Mouse (Mus musculus) megakaryocyte, adult 5-6 weeks (primary cell): ENCODE measurements at regions not wholly inside any gene's neighbourhood (a gene's known extent, or its start where the extent isn't known, plus 50 kb on each side); places are given as distances from the start of the nearest gene placed in this dataset.

Source experiments
- ATAC-seq: 2 replicates; pipeline ENCODE4 v1.8.0; 2016; ENCODE audit warnings: mild to moderate bottlenecking, inconsistent platforms; ENCODE audit not compliant: poor library complexity, severe bottlenecking

DNA sequence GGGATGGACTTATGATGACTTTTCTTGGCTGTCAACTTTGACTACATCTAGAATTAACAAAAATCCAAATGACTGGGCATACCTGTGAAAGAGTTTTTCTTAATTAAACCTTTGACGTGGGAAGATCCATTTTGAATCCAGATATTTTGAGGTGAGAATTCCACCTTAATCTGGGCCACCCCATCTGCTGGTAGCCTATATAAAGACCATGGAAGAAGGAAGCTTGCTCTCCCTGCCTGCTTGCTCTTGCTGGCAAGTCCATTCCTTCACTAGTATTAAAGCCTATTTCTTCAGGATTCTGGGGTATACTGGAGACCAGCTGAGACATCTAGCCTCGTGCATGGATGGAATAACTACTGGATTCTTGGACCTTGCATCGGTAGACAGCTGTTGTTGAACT, 80.9 kb upstream of the Fndc3a start:
- ATAC-seq: no peak

GRCm38 (mm10) chr14:72786929-72787328, 77.1 kb upstream of the Fndc3a start:
- no peak for ATAC-seq

DNA sequence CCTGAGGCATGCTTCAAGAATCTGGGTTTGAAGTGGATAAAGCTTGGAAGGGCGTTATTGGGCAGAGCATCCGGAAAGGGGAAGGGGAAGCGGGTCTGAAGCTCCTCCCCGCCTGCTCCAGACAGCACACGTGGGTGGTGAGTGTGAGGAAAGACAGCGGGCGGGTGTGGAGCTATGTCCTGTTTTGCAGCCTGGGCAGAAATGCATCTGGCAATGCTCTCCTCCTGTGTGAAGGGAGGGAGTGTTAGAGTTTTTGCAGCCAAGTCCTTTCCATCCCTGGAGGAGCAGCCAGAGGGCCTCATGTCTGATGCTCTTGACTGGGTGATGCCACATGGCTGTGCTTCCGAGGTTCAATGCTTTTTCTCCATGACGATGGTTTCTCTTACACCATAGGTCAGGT, 73.4 kb upstream of the Fndc3a start:
- ATAC-seq: peak; percentile 99

DNA sequence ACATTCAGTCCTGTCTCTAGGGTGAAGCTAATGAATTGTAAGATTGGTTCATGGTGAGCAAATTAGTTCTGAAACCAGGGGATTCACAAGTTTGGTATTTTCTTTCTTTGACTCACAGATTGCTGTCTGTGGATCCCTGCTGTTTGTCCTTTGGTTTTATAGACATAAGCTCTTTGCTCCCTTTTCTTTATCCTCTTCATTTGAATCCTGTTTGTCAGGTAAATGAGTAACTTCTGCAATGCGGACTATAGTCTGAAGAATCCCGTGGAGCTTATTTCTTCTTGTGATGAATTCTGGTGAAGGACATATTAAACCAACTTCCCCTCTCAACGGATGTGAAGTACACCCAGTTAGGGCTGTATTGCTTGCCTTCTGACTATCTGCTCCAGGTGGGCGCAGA, 69.6 kb upstream of the Fndc3a start:
- no peak for ATAC-seq

DNA sequence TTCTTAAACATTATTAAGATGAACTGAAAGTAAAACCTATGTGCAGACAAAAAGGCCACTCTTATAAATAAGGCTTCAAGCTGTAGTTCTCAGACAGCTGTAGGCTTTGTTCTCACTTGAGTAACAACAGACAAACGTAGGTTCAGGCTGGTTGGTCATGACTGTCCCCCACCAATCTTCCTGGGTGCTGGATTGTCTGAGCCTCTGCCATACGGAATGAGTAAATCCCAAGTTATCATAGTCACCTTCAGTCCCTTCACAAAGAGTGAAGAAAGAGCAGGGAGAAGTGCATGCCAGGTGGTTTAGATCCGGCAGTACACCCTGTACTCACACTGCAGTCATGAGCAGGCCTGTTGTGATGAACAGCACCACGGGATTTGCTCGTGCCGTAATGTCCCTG, 69.0 kb upstream of the Fndc3a start:
- no peak for ATAC-seq

DNA sequence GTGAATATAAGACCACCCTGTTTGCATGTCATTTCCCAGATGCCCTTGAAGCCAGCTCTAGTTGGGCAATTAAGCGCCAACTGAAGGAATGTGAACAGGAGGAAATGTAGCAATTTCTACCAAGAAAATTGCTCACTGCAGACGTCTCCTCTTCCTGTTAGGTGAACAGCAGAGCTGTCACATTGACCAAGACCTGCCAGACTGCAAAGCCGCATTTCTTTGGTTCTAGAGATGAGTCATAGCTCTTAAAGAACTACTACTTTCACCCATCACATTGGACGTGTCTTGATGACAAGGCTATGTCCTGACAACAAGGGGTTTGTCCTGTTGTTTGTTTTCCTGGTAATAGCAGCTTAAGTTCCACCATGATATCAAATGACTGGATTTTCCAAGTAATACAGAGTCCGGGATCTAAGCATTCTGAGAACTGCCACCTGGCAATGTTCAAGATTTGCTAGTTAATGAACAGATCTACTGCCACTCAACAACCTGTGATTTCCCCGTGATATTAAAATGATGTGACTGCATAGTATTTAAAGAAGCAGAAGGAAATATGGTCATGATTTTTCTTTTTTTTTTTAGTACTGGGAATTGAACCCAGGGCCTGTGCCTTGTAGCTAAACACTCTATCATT, 68.2 kb upstream of the Fndc3a start:
- peak; percentile 94 for ATAC-seq

DNA sequence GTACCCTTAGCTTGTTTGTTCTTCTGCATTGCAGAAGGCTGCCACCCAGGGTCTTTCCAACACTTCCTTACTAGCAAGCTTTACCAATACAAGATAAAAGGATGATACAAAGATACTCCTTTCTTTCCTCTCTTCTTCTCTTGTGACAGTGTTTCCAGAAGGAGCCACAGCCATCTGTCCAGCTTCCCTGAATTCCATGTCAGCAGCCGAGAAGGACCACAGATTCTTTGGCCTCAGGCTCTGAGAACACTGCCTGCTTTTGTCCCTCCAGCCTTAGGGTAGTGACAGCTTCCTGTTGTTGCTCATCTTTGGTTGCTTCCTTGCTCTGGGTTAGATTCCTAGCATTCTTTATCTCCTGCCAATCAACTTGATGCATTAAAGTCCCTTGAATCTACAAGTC, 60.4 kb upstream of the Fndc3a start:
- ATAC-seq: no peak

GRCm38 (mm10) chr14:72760123-72760522, 50.3 kb upstream of the Fndc3a start:
- ATAC-seq: no peak
